Mouse (Mus musculus) kidney, postnatal 10 days (tissue): ENCODE measurements around the gene Tmem174.
A peak's percentile ranks its signal among the peaks of the same experiment; 100 is the strongest.

Experiments used
- DNase-seq: peaks from one replicate; pipeline ENCODE4 v3.0.0; 2021; ENCODE audit warnings: mixed read lengths

Gene Tmem174

DNA sequence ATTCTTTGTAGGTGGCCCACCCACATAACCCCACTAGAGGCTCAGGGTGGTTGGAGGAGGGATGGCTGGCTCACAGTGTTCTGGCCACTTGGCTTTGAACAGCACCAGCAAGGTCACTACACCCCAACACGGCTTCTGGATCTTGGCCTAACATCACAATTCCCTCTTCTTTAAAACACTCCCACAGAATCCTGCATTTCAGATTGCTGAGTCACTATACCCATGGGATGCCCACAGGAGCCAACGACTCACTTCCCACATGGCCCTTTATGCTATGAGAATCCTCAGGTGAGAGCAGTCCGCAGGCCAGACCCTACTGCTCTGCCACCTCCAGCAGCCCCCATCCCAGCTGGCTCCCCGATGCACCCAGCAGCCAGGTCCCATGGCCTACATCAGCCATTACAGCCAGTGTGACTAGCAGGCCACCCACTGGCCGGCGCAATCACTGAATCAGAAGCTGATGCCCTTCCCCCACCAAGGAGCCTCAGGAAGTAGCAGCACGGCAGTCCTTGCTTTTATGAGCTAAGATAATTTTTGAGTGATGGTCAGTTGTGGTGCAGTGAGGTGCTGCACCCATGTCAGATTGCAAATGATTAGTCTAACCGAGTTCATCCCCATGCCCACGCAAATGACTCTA is 4.8 kb downstream of the Tmem174 start:
- DNase-seq, result peak; percentile 42

DNA sequence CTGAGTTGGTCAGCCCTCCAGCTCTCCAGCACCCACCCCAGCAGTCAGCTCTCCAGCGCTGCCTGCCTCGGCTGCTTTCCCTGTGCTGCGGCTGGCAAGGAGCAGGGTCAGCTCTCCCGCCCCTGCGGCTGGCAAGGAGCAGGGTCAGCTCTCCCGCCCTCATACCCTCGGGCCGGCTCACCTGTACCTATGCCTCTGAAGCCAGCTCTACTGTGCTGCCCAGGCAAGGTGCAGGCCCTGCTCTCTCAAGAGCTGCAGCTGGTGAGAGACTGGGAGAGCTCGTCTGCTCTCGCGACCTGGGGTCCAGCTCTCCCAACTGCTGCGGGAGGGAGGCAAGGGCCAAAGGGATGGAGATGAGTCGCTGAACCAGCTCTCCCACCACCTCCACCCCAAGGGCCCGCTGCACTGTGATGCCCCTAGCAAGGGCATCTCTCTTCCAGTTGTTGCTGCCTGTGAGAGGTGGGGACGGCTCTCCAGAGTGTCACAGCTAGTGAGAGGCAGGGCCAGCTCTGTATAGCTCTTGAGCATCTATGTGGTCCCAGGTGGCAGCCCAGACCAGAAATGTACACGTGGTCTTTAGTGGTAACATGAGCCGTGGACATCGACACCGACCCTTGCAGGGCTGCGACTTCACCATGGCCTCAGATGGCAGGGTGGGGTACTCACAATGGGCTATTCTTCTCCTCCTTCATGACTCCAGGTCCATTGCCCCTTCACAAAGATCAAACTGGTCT is 5.9 kb downstream of the Tmem174 start:
- DNase-seq, result no peak

DNA sequence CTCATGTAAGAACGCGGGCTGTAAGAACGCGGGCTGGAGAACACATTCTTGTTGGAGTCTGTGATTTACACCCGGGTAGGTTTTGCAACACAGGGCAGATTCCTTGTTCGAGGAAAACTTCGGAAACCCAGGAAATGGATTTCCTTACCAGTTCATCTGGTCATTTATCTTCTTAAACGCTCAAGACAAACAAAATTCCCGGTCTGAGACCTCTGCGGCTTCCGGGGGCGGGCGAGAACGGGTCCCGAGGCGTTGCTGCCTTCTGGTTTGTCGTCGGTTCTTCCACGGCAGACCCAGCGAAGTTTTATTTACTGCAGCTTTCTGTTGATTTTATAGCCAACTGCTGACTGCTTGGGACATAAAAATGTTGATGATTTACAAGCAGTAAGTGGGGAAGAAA is 10.5 kb downstream of the Tmem174 start:
- peak; percentile 80 for DNase-seq

- no peak for DNase-seq
These were observed 12.7 kb downstream of the Tmem174 start for GRCm38 (mm10) chr13:98624506-98624905.

DNA sequence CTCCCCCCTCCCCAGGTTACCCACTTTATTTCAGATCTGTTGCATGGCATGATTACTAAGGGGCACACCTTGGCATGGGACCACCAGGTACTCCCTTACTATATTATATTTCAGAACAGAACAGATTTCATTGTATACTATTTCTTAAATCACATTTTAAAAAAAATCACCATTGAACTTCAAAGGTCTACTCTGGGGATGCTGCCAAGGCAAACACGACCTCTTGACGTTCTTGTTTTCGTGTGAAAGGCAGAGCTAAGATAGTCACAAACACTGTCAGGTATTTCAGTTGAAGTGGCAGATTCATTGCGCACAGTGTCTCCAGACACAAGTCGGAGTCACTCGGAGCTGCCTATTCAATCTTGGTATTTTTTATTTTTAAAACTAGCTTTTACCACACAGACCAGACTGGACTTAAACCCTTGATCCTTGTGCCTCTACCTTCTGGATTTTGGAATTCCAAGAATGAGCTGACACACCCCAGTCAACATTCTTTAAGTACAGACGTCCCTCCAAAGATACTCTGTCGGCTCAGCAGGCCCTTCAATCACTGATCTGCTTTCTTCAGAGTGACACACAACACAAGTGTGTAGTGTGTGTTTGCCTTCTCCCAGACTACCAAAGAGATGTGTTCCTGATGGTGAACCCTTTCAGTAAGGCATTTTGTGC is 14.2 kb downstream of the Tmem174 start:
- no peak for DNase-seq

- no peak for DNase-seq
These were observed 19.7 kb downstream of the Tmem174 start for GRCm38 (mm10) chr13:98617429-98618067.

DNA sequence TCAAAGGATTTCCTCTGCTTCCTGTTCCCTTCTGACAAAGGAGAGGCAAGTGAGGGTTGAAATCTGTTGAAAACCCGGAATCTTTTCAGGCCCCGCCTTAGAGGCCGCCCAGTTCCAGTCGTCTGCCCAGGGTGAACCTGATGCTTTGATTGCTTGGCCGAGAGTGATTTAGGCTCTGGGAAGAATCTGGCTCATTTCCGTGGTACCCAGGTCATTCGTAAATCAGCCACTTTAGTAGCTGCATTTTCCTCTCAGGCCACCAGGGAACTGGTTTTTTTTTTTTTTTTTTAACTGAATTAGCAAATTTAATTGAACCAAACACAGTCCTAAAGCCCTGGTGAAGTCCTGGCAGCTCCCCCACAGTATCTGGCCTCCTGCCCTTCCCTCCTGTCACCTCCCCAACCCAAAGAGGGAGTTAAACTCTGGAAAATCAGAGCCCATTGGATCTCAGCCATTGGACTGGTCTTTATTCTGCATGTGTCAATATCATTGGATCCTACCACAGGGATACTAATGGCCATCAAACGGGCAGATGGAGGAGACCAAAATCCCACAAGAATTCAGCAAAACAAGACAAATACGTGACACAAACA is 29.2 kb downstream of the Tmem174 start:
- DNase-seq, result no peak

GRCm38 (mm10) chr13:98603799-98604198 is 33.4 kb downstream of the Tmem174 start:
- no peak for DNase-seq

- peak; percentile 52 for DNase-seq
These were observed 40.5 kb downstream of the Tmem174 start for GRCm38 (mm10) chr13:98596746-98597145.

DNA sequence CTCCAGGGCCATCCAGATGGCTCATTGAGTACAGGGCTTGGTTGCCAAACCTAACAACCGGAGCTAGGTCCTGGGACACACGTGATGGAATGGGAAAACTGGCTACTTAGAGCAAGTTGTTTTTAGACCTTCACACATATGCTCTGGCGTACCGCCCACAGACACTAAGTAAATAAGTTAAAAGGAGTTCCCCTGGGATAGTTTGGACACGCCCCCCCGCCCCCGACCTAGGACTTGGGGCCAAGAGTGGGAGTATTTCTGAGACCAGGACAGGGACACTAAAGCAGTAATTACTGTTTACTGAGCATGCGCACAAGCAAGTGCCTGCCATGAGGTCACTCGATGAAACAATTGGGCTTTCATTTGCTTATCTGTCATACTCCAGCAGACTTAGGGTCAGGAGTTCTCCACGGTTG is 42.5 kb downstream of the Tmem174 start:
- peak; percentile 46 for DNase-seq

GRCm38 (mm10) chr13:98593938-98594539 is 43.2 kb downstream of the Tmem174 start:
- no peak for DNase-seq

- peak; percentile 42 for DNase-seq
These were observed 45.8 kb downstream of the Tmem174 start for GRCm38 (mm10) chr13:98591406-98591805.

DNA sequence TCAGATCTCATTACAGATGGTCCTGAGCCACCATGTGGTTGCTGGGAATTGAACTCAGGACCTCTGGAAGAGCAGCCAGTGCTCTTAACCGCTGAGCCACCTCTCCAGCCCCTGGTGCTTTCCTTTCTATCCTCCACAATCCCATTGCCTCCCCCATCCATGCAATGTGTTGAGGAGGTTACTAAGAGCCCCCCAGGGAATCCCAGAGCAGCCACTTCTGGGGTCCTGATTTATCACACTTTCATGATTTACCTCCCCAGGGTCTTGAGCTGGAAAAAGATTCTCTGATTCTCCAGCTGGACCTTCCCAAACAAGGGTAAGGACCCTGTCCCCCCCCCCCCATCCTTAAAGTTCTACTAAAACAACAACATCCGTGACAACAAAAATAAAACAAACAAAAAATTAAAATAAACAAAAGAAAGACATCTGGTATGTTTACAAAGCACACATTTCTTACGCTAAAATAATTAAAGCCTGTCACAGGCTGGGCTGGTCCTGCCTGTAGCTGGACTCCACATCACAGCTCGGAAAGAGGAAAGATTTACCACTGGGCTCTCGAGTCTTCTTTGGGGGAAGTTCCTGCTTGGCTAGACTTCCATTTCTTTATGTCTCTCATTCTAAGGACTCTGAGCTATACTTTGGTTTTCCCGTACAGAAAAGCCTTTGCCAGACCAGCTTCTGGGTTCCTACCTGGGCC is 46.4 kb downstream of the Tmem174 start:
- peak; percentile 39 for DNase-seq

- DNase-seq, result no peak
These were observed 47.6 kb downstream of the Tmem174 start for GRCm38 (mm10) chr13:98589572-98589971.

DNA sequence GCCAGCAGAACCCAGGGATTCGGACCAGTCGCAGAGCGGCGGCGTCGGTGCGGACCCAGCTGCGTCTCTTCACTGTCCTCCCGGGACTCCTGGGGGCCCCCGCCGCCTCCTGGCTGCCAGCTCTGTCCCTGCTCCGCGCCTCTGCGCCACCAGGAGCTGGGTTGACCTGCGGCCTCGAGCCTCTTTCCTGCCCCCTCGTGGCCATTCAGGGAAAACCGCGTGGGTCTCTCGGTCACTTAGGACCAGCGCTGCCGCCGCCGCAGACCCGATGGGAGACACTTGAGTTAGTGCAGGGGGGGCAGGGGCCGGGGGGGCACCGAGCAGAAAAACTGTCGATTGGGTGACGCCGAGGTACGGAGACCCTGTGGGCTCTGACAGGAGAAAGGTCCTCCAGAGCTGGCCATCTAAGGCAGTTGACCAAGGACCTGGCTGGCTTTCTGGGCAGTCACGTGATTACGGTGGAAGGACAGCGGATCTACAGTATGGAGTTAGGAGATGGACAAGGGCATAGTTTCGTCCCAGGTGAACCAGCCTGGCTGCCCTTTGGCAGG is 48.2 kb downstream of the Tmem174 start:
- DNase-seq, result peak; percentile 92

DNA sequence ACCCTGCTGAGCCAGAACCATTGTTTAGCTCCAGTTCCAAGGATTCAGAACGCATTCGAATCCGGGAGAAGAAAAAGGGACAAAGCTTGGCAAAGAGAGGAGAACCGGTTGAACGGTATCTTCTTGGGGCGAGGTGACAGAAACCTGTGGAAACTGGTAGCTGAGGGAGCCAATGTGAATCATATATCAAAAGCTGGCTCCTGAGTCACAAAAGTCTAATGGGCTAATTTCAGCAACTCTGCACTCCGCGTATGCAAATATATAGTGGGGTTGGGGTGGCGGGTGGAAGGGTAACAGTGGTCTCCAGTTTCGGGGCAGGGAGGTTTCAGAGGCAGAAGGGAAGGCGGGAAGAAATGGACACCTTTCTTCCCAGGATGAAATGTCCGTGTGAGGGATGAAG is 48.7 kb downstream of the Tmem174 start:
- no peak for DNase-seq

GRCm38 (mm10) chr13:98587639-98588038 is 49.6 kb downstream of the Tmem174 start:
- DNase-seq, result peak; percentile 32

- no peak for DNase-seq
These were observed 50.2 kb downstream of the Tmem174 start for GRCm38 (mm10) chr13:98586817-98587575.
